In the genomic region with DNA sequence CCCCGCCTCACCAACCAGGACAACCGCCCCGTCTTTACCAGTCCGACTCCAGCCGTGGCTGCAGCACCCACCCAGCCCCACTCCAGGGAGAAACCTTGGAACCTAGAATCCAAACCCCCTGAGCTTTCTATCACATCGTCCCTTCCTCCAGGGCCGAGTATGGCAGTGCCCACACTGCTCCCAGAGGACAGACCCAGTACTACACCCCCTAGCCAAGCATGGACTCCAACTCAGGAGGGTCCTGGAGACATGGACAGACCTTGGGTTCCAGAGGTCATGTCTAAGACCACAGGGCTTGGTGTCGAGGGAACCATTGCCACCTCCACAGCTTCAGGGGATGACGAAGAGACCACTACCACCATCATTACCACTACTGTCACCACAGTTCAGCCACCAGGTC, we compare ENCODE assay signal across 9 mouse cellular contexts. TPM values are rescaled to one million over a fixed set of nuclear protein-coding genes. Genes with fewer than 3 reads are reported as not detected.
DNase-seq lines count a peak whose midpoint lies in the region; ATAC-seq and TF ChIP-seq lines count a peak whose summit lies in the region.
"Had no signal": no experiment of that assay in that cellular context is flagged by ENCODE, and none has a peak within 500 bp of the region (broad histone marks: within the 10 kb centered on the region; RNA-seq: fewer than 3 reads in every experiment).

No protein-coding gene starts in this region.

- H3K9ac ChIP-seq in hindbrain, embryonic 11.5 days (ENCODE audit: low read depth, low read length) = no peak overlapping the region
- no peak overlapping the region for H3K9ac ChIP-seq in hindbrain, embryonic 16.5 days (ENCODE audit: low read depth, low read length)
- no peak overlapping the region for H3K9ac ChIP-seq in ES-Bruce4 (ENCODE audit: low read depth, poor library complexity, severe bottlenecking)
- H3K9ac ChIP-seq in embryonic facial prominence, embryonic 11.5 days (replicated peaks; ENCODE audit: low read length) = no peak overlapping the region

- H3K27me3 ChIP-seq in hindbrain, embryonic 11.5 days (ENCODE audit: control insufficient read depth, insufficient read depth, low read length) = peaks cover 21% of the 10 kb centered on the region
- no peaks in the 10 kb centered on the region; the same call in 1 of the 2 replicates for H3K27me3 ChIP-seq in hindbrain, embryonic 16.5 days (replicated peaks; ENCODE audit: control insufficient read depth, insufficient read depth, low read length)
- H3K27me3 ChIP-seq in ES-Bruce4 (ENCODE audit: control insufficient read depth, insufficient read depth, low read length, poor library complexity, severe bottlenecking) = no peaks in the 10 kb centered on the region
- H3K27me3 ChIP-seq in embryonic facial prominence, embryonic 11.5 days (ENCODE audit: control insufficient read depth, insufficient read depth, low read length) = no peaks in the 10 kb centered on the region

- no peak overlapping the region for H3K27ac ChIP-seq in hindbrain, embryonic 11.5 days (ENCODE audit: low read depth, low read length)
- no peak overlapping the region for H3K27ac ChIP-seq in hindbrain, embryonic 16.5 days (ENCODE audit: low read depth, low read length)
- H3K27ac ChIP-seq in ES-Bruce4 (ENCODE audit: insufficient read depth, low read length) = no peak overlapping the region
- H3K27ac ChIP-seq in embryonic facial prominence, embryonic 11.5 days (replicated peaks; ENCODE audit: low read depth, low read length) = no peak overlapping the region

- H3K36me3 ChIP-seq in hindbrain, embryonic 11.5 days (ENCODE audit: control insufficient read depth, insufficient read depth, low read length) = no peaks in the 10 kb centered on the region
- H3K36me3 ChIP-seq in hindbrain, embryonic 16.5 days (ENCODE audit: control insufficient read depth, insufficient read depth, low read length) = peaks cover 4% of the 10 kb centered on the region
- no peaks in the 10 kb centered on the region for H3K36me3 ChIP-seq in ES-Bruce4 (ENCODE audit: control insufficient read depth, insufficient read depth, low read length, poor library complexity, severe bottlenecking)
- no peaks in the 10 kb centered on the region for H3K36me3 ChIP-seq in embryonic facial prominence, embryonic 11.5 days (replicated peaks; ENCODE audit: control insufficient read depth, insufficient read depth, low read depth, low read length)

- TF ChIP-seq CTCF in ES-Bruce4 (IDR thresholded peaks at IDR 0.05; ENCODE audit: low read depth, low read length) = peak; percentile 80

- no peaks in the 10 kb centered on the region for H3K4me1 ChIP-seq in hindbrain, embryonic 11.5 days (replicated peaks; ENCODE audit: control insufficient read depth, insufficient read depth, low read length)
- H3K4me1 ChIP-seq in hindbrain, embryonic 16.5 days (ENCODE audit: control insufficient read depth, insufficient read depth, low read depth, low read length) = peaks cover 11% of the 10 kb centered on the region
- no peaks in the 10 kb centered on the region for H3K4me1 ChIP-seq in ES-Bruce4 (ENCODE audit: control insufficient read depth, insufficient read depth, low read length)
- no peaks in the 10 kb centered on the region for H3K4me1 ChIP-seq in embryonic facial prominence, embryonic 11.5 days (ENCODE audit: control insufficient read depth, insufficient read depth, low read length)
- H3K4me1 ChIP-seq: megakaryocyte, embryonic 14.5 days had no signal

- WGBS in hindbrain, embryonic 11.5 days = 45% methylated on average over 9 of the region's 9 CpGs
- 52% methylated on average over 9 of the region's 9 CpGs for WGBS in hindbrain, embryonic 16.5 days
- 49% methylated on average over 9 of the region's 9 CpGs for WGBS in embryonic facial prominence, embryonic 11.5 days

- peak; percentile 60 for DNase-seq in hindbrain, embryonic 11.5 days (ENCODE audit: low spot score)
- DNase-seq in embryonic facial prominence, embryonic 11.5 days (ENCODE audit: low spot score) = peak; percentile 43
- DNase-seq in layer of hippocampus, adult 11-12 months (ENCODE audit: low spot score) = no peak
- no peak for DNase-seq in cerebellum, adult 9-11 months
- no peak for DNase-seq in right cerebral cortex, postnatal 25 days

- H3K4me2 ChIP-seq in hindbrain, embryonic 11.5 days (replicated peaks; ENCODE audit: low read depth, low read length) = no peak overlapping the region
- no peak overlapping the region for H3K4me2 ChIP-seq in hindbrain, embryonic 16.5 days (ENCODE audit: low read length)
- no peak overlapping the region for H3K4me2 ChIP-seq in embryonic facial prominence, embryonic 11.5 days (ENCODE audit: low read depth, low read length)

- no peak for TF ChIP-seq EP300 in ES-Bruce4 (IDR thresholded peaks at IDR 0.05; ENCODE audit: insufficient read depth, low read depth, low read length)

- H3K9me3 ChIP-seq in hindbrain, embryonic 11.5 days (ENCODE audit: control insufficient read depth, low read length) = no peaks in the 10 kb centered on the region
- no peaks in the 10 kb centered on the region for H3K9me3 ChIP-seq in hindbrain, embryonic 16.5 days (ENCODE audit: control insufficient read depth, low read length)
- H3K9me3 ChIP-seq in ES-Bruce4 (replicated peaks; ENCODE audit: control insufficient read depth, insufficient read depth, low read length, poor library complexity, severe bottlenecking) = no peaks in the 10 kb centered on the region
- no peaks in the 10 kb centered on the region for H3K9me3 ChIP-seq in embryonic facial prominence, embryonic 11.5 days (replicated peaks; ENCODE audit: control insufficient read depth, low read length)

- ATAC-seq in hindbrain, embryonic 11.5 days (ENCODE audit: low FRiP score) = no peak
- no peak for ATAC-seq in hindbrain, embryonic 16.5 days
- ATAC-seq in embryonic facial prominence, embryonic 11.5 days (replicated peaks; ENCODE audit: insufficient number of reproducible peaks, low FRiP score, low TSS enrichment, low read depth) = no peak
- peak; percentile 72; the same call in 1 of the 2 replicates for ATAC-seq in megakaryocyte progenitor cell, adult 5-6 weeks (replicated peaks; ENCODE audit: poor library complexity)

- no peak for TF ChIP-seq POLR2A in ES-Bruce4 (IDR thresholded peaks at IDR 0.05; ENCODE audit: insufficient read depth, low read length)

- no peak overlapping the region for H3K4me3 ChIP-seq in hindbrain, embryonic 11.5 days (ENCODE audit: low read depth, low read length)
- no peak overlapping the region for H3K4me3 ChIP-seq in hindbrain, embryonic 16.5 days (ENCODE audit: low read length)
- H3K4me3 ChIP-seq in ES-Bruce4 (ENCODE audit: low read depth, low read length) = no peak overlapping the region
- no peak overlapping the region for H3K4me3 ChIP-seq in embryonic facial prominence, embryonic 11.5 days (ENCODE audit: low read depth, low read length)
- H3K4me3 ChIP-seq: megakaryocyte, embryonic 14.5 days had no signal

RNA-seq across cellular contexts. Expression of a gene that starts 23.1 kb away (rescaled TPM):
- 13.3 TPM in 2 replicates for polyA plus RNA-seq in hindbrain, embryonic 11.5 days (2014; fragmentation: Nextera tagmentation; extraction: Ambion mirVana)
- 132 and 156 TPM in 2 replicates for polyA plus RNA-seq in hindbrain, embryonic 16.5 days (2015; fragmentation: Nextera tagmentation; extraction: Ambion mirVana)
- 0.33 and 0.57 TPM in 2 replicates for polyA plus RNA-seq in ES-Bruce4 (2011; ENCODE audit: insufficient read depth, insufficient read length, low read depth, missing spikeins)
- 1.5 and 2.1 TPM in 2 replicates for polyA plus RNA-seq in embryonic facial prominence, embryonic 11.5 days (2014; fragmentation: Nextera tagmentation; extraction: Ambion mirVana)
- total RNA-seq in megakaryocyte progenitor cell, adult 5-6 weeks (2015) = not detected in 2 replicates
- not detected in 2 replicates for total RNA-seq in megakaryocyte progenitor cell, adult 5-6 weeks (2017)

RNA-seq across cellular contexts. Expression of a gene that starts 28.9 kb away (rescaled TPM):
- 16.9 and 20.2 TPM in 2 replicates for polyA plus RNA-seq in hindbrain, embryonic 11.5 days (2014; fragmentation: Nextera tagmentation; extraction: Ambion mirVana)
- polyA plus RNA-seq in hindbrain, embryonic 16.5 days (2015; fragmentation: Nextera tagmentation; extraction: Ambion mirVana) = 11.8 and 12.5 TPM in 2 replicates
- 50.8 and 58.2 TPM in 2 replicates for polyA plus RNA-seq in ES-Bruce4 (2011; ENCODE audit: insufficient read depth, insufficient read length, low read depth, missing spikeins)
- polyA plus RNA-seq in embryonic facial prominence, embryonic 11.5 days (2014; fragmentation: Nextera tagmentation; extraction: Ambion mirVana) = 14.5 and 16.6 TPM in 2 replicates
- 61.8 and 64.3 TPM in 2 replicates for total RNA-seq in megakaryocyte progenitor cell, adult 5-6 weeks (2015)
- 25.9 and 28.8 TPM in 2 replicates for total RNA-seq in megakaryocyte progenitor cell, adult 5-6 weeks (2017)

RNA-seq across cellular contexts. Expression of a gene that starts 59.8 kb away (rescaled TPM):
- polyA plus RNA-seq in hindbrain, embryonic 11.5 days (2014; fragmentation: Nextera tagmentation; extraction: Ambion mirVana) = 7.6 and 8.6 TPM in 2 replicates
- polyA plus RNA-seq in hindbrain, embryonic 16.5 days (2015; fragmentation: Nextera tagmentation; extraction: Ambion mirVana) = 5.9 and 7.7 TPM in 2 replicates
- polyA plus RNA-seq in ES-Bruce4 (2011; ENCODE audit: insufficient read depth, insufficient read length, low read depth, missing spikeins) = 14.3 and 17.0 TPM in 2 replicates
- 2.7 and 3.0 TPM in 2 replicates for polyA plus RNA-seq in embryonic facial prominence, embryonic 11.5 days (2014; fragmentation: Nextera tagmentation; extraction: Ambion mirVana)
- total RNA-seq in megakaryocyte progenitor cell, adult 5-6 weeks (2015) = not detected in 2 replicates
- 0.17 and 0.44 TPM in 2 replicates for total RNA-seq in megakaryocyte progenitor cell, adult 5-6 weeks (2017)

Comparison
In these comparisons a context has a peak if more than half of its experiments do, and no peak if none do; other contexts are left out.
1. DNase-seq: peak in hindbrain, embryonic 11.5 days (single experiment) and embryonic facial prominence, embryonic 11.5 days (single experiment); none in layer of hippocampus, adult 11-12 months (single experiment), cerebellum, adult 9-11 months (single experiment) and right cerebral cortex, postnatal 25 days (single experiment).